8 mouse cellular contexts compared by ENCODE assay signal in genomic region chr11:68387441-68387760, GRCm38 (mm10). TPM values are rescaled to one million over a fixed set of nuclear protein-coding genes. Genes with fewer than 3 reads are reported as not detected.
DNase-seq lines count a peak whose midpoint lies in the region; ATAC-seq and TF ChIP-seq lines count a peak whose summit lies in the region.

No protein-coding gene starts in this region.

- peak overlapping the region; percentile 61 for H3K9ac ChIP-seq in lung, embryonic 14.5 days
- H3K9ac ChIP-seq in intestine, postnatal 0 days (ENCODE audit: low read depth, low read length), result peak overlapping the region; percentile 50; the same call in 1 of the 2 replicates
- H3K9ac ChIP-seq in neural tube, embryonic 13.5 days, result peak overlapping the region; percentile 85

- H3K27me3 ChIP-seq in lung, embryonic 14.5 days (ENCODE audit: insufficient read depth, low read length), result peaks cover 85% of the 10 kb centered on the region
- H3K27me3 ChIP-seq in intestine, postnatal 0 days (replicated peaks; ENCODE audit: control insufficient read depth, insufficient read depth, low read length), result peaks cover 74% of the 10 kb centered on the region
- H3K27me3 ChIP-seq in neural tube, embryonic 13.5 days, result peaks cover 87% of the 10 kb centered on the region

- 42% methylated on average over 4 of the region's 4 CpGs for WGBS in lung, embryonic 14.5 days
- WGBS in intestine, postnatal 0 days, result 58% methylated on average over 4 of the region's 4 CpGs
- 23% methylated on average over 4 of the region's 4 CpGs for WGBS in neural tube, embryonic 13.5 days

- H3K4me2 ChIP-seq in lung, embryonic 14.5 days, result peak overlapping the region; percentile 93
- peak overlapping the region; percentile 98 for H3K4me2 ChIP-seq in intestine, postnatal 0 days (replicated peaks; ENCODE audit: low read depth)
- H3K4me2 ChIP-seq in neural tube, embryonic 13.5 days, result peak overlapping the region; percentile 94

- TF ChIP-seq POLR2A in embryonic fibroblast, embryonic 13.5 days (IDR thresholded peaks at IDR 0.05; ENCODE audit: low read depth, low read length), result no peak

- TF ChIP-seq CTCF in lung, embryonic 14.5 days (IDR thresholded peaks at IDR 0.05; ENCODE audit: low read depth), result no peak
- TF ChIP-seq CTCF in embryonic fibroblast, embryonic 13.5 days (IDR thresholded peaks at IDR 0.05; ENCODE audit: borderline replicate concordance, insufficient read depth, low read length), result no peak
- TF ChIP-seq CTCF in intestine, postnatal 0 days (IDR thresholded peaks at IDR 0.05; ENCODE audit: low read depth), result no peak

- H3K36me3 ChIP-seq in lung, embryonic 14.5 days (ENCODE audit: insufficient read depth), result no peaks in the 10 kb centered on the region
- no peaks in the 10 kb centered on the region for H3K36me3 ChIP-seq in intestine, postnatal 0 days (ENCODE audit: control insufficient read depth, insufficient read depth)
- H3K36me3 ChIP-seq in neural tube, embryonic 13.5 days, result no peaks in the 10 kb centered on the region

- H3K9me3 ChIP-seq in lung, embryonic 14.5 days (ENCODE audit: low read depth, low read length), result no peaks in the 10 kb centered on the region
- no peaks in the 10 kb centered on the region for H3K9me3 ChIP-seq in intestine, postnatal 0 days (ENCODE audit: control insufficient read depth)
- no peaks in the 10 kb centered on the region for H3K9me3 ChIP-seq in neural tube, embryonic 13.5 days

- peaks cover 10% of the 10 kb centered on the region for H3K4me1 ChIP-seq in lung, embryonic 14.5 days (ENCODE audit: insufficient read depth)
- no peaks in the 10 kb centered on the region for H3K4me1 ChIP-seq in embryonic fibroblast, embryonic 13.5 days (ENCODE audit: control insufficient read depth, insufficient read depth, low read length)
- H3K4me1 ChIP-seq in intestine, postnatal 0 days (replicated peaks; ENCODE audit: control insufficient read depth, insufficient read depth, low read length), result no peaks in the 10 kb centered on the region; the same call in 1 of the 2 replicates
- H3K4me1 ChIP-seq in neural tube, embryonic 13.5 days (replicated peaks), result peaks cover 80% of the 10 kb centered on the region

- peak overlapping the region; percentile 67; the same call in 1 of the 2 replicates for H3K27ac ChIP-seq in lung, embryonic 14.5 days (ENCODE audit: low read depth)
- H3K27ac ChIP-seq in embryonic fibroblast, embryonic 13.5 days (ENCODE audit: insufficient read depth, low read length), result no peak overlapping the region
- H3K27ac ChIP-seq in intestine, postnatal 0 days (ENCODE audit: low read depth, low read length), result no peak overlapping the region
- peak overlapping the region; percentile 88 for H3K27ac ChIP-seq in neural tube, embryonic 13.5 days (replicated peaks)

- peak overlapping the region; percentile 68 for H3K4me3 ChIP-seq in lung, embryonic 14.5 days (ENCODE audit: low read depth, low read length)
- peak overlapping the region; percentile 53 for H3K4me3 ChIP-seq in embryonic fibroblast, embryonic 13.5 days (ENCODE audit: insufficient read depth, low read length)
- H3K4me3 ChIP-seq in intestine, postnatal 0 days (ENCODE audit: low read depth, low read length), result peak overlapping the region; percentile 70
- H3K4me3 ChIP-seq in neural tube, embryonic 13.5 days, result peak overlapping the region; percentile 71

- no peak for DNase-seq in lung, embryonic 14.5 days
- no peak for DNase-seq in lung, postnatal 10 days
- DNase-seq in ovary, postnatal 10 days (ENCODE audit: low spot score), result no peak
- no peak for DNase-seq in embryo, embryonic 9.5 days (ENCODE audit: extremely low spot score)

- ATAC-seq in lung, embryonic 14.5 days (ENCODE audit: insufficient read depth), result no peak
- no peak for ATAC-seq in intestine, postnatal 0 days
- no peak for ATAC-seq in neural tube, embryonic 13.5 days (ENCODE audit: low read depth)
- ATAC-seq in erythroblast, adult 5-6 weeks (replicated peaks; ENCODE audit: low FRiP score, poor library complexity, severe bottlenecking), result no peak

RNA-seq across cellular contexts. Expression of gene Ntn1, which starts 13.2 kb away (rescaled TPM):
- 2.5 and 3.2 TPM in 2 replicates for polyA plus RNA-seq in lung, embryonic 14.5 days (2014; fragmentation: Nextera tagmentation; extraction: Ambion mirVana)
- 3.7 and 6.1 TPM in 2 replicates for polyA plus RNA-seq in embryonic fibroblast, embryonic 13.5 days (2011; ENCODE audit: insufficient read length, low read depth, missing spikeins)
- 8.7 and 8.8 TPM in 2 replicates for polyA plus RNA-seq in intestine, postnatal 0 days (2015; fragmentation: Nextera tagmentation; extraction: Ambion mirVana)
- 31.3 and 35.3 TPM in 2 replicates for polyA plus RNA-seq in neural tube, embryonic 13.5 days (2015; fragmentation: Nextera tagmentation; extraction: Ambion mirVana)
- not detected in 2 replicates for total RNA-seq in erythroblast, adult 5-6 weeks (2015; ENCODE audit: low replicate concordance)
- total RNA-seq in erythroblast, adult 5-6 weeks (2017; ENCODE audit: low replicate concordance), result not detected in 2 replicates

RNA-seq across cellular contexts. Expression of gene Pik3r5, which starts 44.5 kb away (rescaled TPM):
- polyA plus RNA-seq in lung, embryonic 14.5 days (2014; fragmentation: Nextera tagmentation; extraction: Ambion mirVana), result 0.30 and 0.43 TPM in 2 replicates
- polyA plus RNA-seq in embryonic fibroblast, embryonic 13.5 days (2011; ENCODE audit: insufficient read length, low read depth, missing spikeins), result 0.86 and 1.3 TPM in 2 replicates
- polyA plus RNA-seq in intestine, postnatal 0 days (2015; fragmentation: Nextera tagmentation; extraction: Ambion mirVana), result 0.22 and 0.35 TPM in 2 replicates
- 1.3 and 1.6 TPM in 2 replicates for polyA plus RNA-seq in neural tube, embryonic 13.5 days (2015; fragmentation: Nextera tagmentation; extraction: Ambion mirVana)
- 8.3 and 12.5 TPM in 2 replicates for total RNA-seq in erythroblast, adult 5-6 weeks (2015; ENCODE audit: low replicate concordance)
- 2.5 and 7.2 TPM in 2 replicates for total RNA-seq in erythroblast, adult 5-6 weeks (2017; ENCODE audit: low replicate concordance)

Comparison
In these comparisons a context has a peak if more than half of its experiments do, and no peak if none do; other contexts are left out.
1. H3K27ac ChIP-seq: peak in lung, embryonic 14.5 days (single experiment) and neural tube, embryonic 13.5 days (single experiment); none in embryonic fibroblast, embryonic 13.5 days (single experiment) and intestine, postnatal 0 days (single experiment).
2. Peak in every context shown above with its lines, with median percentiles within 50 percentile points of each other: H3K4me2 ChIP-seq, H3K4me3 ChIP-seq and H3K9ac ChIP-seq.